Mouse (Mus musculus) stomach, embryonic 16.5 days (tissue): Measurements from ENCODE around the gene Tia1. TPM values are rescaled to one million over a fixed set of nuclear protein-coding genes. Genes with fewer than 3 reads are reported as not detected.
"Not testable (repeated sequence)": the region's sequence is repeated elsewhere in the genome, so short reads cannot be mapped to it uniquely, and the experiment has no call there.

Source experiments
- ATAC-seq: fragments of 200-750 bp; cut with Nextera tagmentation; 2 replicates; pipeline ENCODE4 v1.8.0; 2017; ENCODE audit warnings: moderate number of reproducible peaks, moderate TSS enrichment; ENCODE audit not compliant: insufficient read depth, low FRiP score
- H3K27ac ChIP-seq: fragments of 300-500 bp; sonication (generic); 2 replicates; pipeline ENCODE4 v1.5.1; 2014; ENCODE audit warnings: low read length
- H3K27me3 ChIP-seq: fragments of 300-500 bp; sonication (generic); 2 replicates; pipeline ENCODE4 v1.6.1; 2014; ENCODE audit warnings: low read length, control low read depth, mixed read lengths; ENCODE audit not compliant: control insufficient read depth, insufficient read depth
- H3K36me3 ChIP-seq: fragments of 300-500 bp; sonication (generic); 2 replicates; pipeline ENCODE4 v1.6.1; 2014; ENCODE audit warnings: low read length; ENCODE audit not compliant: control insufficient read depth, insufficient read depth
- H3K4me1 ChIP-seq: fragments of 300-500 bp; sonication (generic); 2 replicates; pipeline ENCODE4 v1.6.1; 2014; ENCODE audit warnings: low read length, control low read depth, mixed read lengths; ENCODE audit not compliant: control insufficient read depth, insufficient read depth
- H3K4me2 ChIP-seq: fragments of 300-500 bp; sonication (generic); 2 replicates; pipeline ENCODE4 v1.6.1; 2014; ENCODE audit warnings: low read depth, low read length, mixed read lengths
- H3K4me3 ChIP-seq: fragments of 300-500 bp; sonication (generic); replicated peaks from 2 replicates; pipeline ENCODE4 v1.5.1; 2014; ENCODE audit warnings: mild to moderate bottlenecking, low read length
- H3K9ac ChIP-seq: fragments of 300-500 bp; sonication (generic); 2 replicates; pipeline ENCODE4 v1.6.1; 2014; ENCODE audit warnings: low read length
- H3K9me3 ChIP-seq: fragments of 300-500 bp; sonication (generic); replicated peaks from 2 replicates; pipeline ENCODE4 v1.6.1; 2016; ENCODE audit warnings: low read length, control low read depth; ENCODE audit not compliant: control insufficient read depth
- WGBS: fragments of 180-500 bp; shearing (Covaris S2); extraction: QIAGEN DNeasy Blood & Tissue Kit; methylation state at CpG from one replicate; pipeline ENCODE4 v1.1.7; 2014; 5-methylcytosine and 5-hydroxymethylcytosine counted together
- polyA plus RNA-seq: library from polyadenylated mRNA; unstranded; fragments of >200 nt; fragmentation: Nextera tagmentation; extraction: Ambion mirVana; gene quantifications from 2 replicates; pipeline ENCODE4 v1.2.1, GENCODE M21; 2015

The Tia1 gene
- polyA plus RNA-seq, 1 experiment from 2014 or later, result 151 TPM

DNA sequence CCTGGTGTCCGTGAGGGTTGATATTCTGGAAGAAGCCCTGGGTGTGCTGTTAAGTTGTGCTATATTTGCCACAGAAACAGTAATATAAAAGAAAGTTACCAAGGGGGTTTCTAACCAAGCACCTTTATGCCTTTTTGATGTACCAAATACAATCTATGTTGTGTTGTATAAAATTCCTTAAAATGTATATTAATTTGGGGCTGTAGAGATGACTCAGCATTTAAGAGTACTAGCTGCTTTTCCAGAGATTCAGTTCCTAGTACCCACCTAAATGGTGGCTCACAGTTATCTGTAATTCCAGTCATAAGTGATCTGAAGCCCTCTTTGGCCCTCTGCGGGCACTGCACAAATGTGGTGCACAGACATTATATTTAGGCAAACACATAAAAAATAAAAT, 37.2 kb upstream of the Tia1 start:
- 69% methylated on average over 2 of the region's 2 CpGs for WGBS
- Histone ChIP-seq H3K4me2 (peak overlapping the region; percentile 99), H3K9me3 (no peaks in the 10 kb centered on the region), H3K27ac (peak overlapping the region; percentile 90; the same call in 1 of the 2 replicates), H3K4me3 (peak overlapping the region; percentile 72), H3K36me3 (no peaks in the 10 kb centered on the region), H3K9ac (peak overlapping the region; percentile 82), H3K4me1 (peaks cover 16% of the 10 kb centered on the region), H3K27me3 (no peaks in the 10 kb centered on the region)
- no peak for ATAC-seq

DNA sequence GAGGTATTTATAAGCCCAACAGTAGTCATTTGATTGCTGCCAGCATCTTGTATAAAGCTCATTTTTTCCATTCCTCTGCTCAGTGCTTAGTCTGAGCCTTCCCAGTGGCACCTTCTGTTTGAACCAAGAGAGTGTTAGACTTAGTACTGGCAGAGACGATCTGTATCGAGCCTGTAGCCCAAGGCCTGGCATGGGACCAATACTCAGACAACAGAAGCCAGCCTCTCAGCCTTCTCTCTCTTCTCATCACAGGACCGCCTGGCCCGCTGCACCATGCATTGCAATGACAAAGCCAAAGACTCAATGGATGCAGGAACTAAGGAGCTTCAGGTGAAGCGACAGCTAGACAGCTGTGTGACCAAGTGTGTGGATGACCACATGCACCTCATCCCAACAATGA, 35.5 kb upstream of the Tia1 start:
- H3K27ac ChIP-seq, result no peak overlapping the region
- no peak overlapping the region for H3K4me3 ChIP-seq
- no peaks in the 10 kb centered on the region for H3K9me3 ChIP-seq
- no peaks in the 10 kb centered on the region for H3K27me3 ChIP-seq
- WGBS, result 90% methylated on average over 5 of the region's 5 CpGs
- ATAC-seq, result no peak
- no peak overlapping the region for H3K9ac ChIP-seq
- H3K4me1 ChIP-seq, result peaks cover 22% of the 10 kb centered on the region
- no peak overlapping the region for H3K4me2 ChIP-seq
- H3K36me3 ChIP-seq, result no peaks in the 10 kb centered on the region

DNA sequence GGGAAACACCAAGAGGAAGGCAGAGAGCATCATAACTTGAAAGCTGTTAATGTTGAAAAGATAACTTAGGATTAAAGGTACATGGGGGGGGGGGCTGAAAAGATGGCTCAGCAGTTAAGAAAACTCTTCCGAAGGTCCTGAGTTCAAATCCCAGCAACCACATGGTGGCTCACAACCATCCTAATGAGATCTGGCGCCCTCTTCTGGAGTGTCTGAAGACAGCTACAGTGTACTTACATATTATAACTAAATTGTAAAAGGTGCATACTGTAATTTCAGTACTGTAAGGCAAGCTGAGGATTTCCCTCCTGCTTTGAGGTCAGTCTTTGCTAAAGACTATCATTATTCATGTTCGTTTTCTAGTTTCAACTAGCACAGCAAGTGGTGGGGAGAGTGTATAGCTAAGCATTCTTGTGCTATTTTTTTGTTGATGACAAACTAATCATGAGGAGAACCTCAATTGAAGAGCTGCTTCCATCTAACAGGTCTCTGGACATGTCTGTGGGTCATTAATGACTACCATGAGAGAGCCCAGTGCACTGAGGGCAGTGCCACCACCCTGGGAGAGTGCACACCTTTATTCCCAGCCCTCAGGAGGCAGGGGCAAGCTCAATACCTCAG, 33.8 kb upstream of the Tia1 start:
- peak overlapping the region; percentile 89 for H3K27ac ChIP-seq
- no peak for ATAC-seq
- peak overlapping the region; percentile 91 for H3K9ac ChIP-seq
- H3K9me3 ChIP-seq, result no peaks in the 10 kb centered on the region
- WGBS, result 61% methylated on average over 3 of the region's 3 CpGs
- peak overlapping the region; percentile 83; the same call in 1 of the 2 replicates for H3K4me3 ChIP-seq
- H3K27me3 ChIP-seq, result no peaks in the 10 kb centered on the region
- no peaks in the 10 kb centered on the region for H3K36me3 ChIP-seq
- H3K4me2 ChIP-seq, result peak overlapping the region; percentile 74; the same call in 1 of the 2 replicates
- peaks cover 22% of the 10 kb centered on the region for H3K4me1 ChIP-seq

DNA sequence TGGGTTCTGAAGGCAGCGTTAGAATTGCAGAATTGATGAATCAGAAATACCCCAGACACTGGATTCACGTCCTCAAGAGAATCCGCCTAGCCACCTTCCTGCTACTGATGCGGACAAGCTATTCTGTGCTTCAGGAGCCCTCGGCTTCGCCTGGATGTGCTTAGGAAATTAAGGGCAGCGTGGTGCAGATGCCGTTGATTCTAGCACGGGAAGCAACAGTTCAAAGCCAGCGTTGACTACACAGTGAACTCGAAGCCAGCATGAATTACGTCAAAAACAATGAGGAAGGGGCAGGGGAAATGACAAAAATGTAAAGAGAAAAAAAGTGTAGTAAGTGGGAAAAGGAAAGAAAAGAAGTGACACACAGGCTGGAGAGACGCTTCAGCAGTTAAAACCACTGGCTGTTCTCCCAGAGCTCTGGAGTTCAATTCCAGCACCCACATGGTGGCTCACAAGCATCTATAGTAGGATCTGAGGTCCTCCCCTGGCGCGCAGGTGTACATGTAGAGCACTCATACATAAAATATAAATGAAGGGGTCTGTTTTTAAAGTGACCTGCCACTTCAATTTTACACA, 33.2 kb upstream of the Tia1 start, which contains the start of gene Snrpg:
Gene Snrpg, plus strand, starts transcription at position 541 of the 576 bp plus-strand sequence.
- 13% methylated on average over 15 of the region's 15 CpGs for WGBS
- peak within 1 kb of the TSS; percentile 91 for H3K9ac ChIP-seq
- H3K4me1 ChIP-seq, result peaks cover 22% of the 10 kb centered on the region
- H3K36me3 ChIP-seq, result no peaks in the 10 kb centered on the region
- no peak for ATAC-seq
- H3K27ac ChIP-seq, result peak within 1 kb of the TSS; percentile 89
- no peaks in the 10 kb centered on the region for H3K27me3 ChIP-seq
- peak within 1 kb of the TSS; percentile 83 for H3K4me3 ChIP-seq
- H3K4me2 ChIP-seq, result peak within 1 kb of the TSS; percentile 74
- H3K9me3 ChIP-seq, result no peaks in the 10 kb centered on the region

DNA sequence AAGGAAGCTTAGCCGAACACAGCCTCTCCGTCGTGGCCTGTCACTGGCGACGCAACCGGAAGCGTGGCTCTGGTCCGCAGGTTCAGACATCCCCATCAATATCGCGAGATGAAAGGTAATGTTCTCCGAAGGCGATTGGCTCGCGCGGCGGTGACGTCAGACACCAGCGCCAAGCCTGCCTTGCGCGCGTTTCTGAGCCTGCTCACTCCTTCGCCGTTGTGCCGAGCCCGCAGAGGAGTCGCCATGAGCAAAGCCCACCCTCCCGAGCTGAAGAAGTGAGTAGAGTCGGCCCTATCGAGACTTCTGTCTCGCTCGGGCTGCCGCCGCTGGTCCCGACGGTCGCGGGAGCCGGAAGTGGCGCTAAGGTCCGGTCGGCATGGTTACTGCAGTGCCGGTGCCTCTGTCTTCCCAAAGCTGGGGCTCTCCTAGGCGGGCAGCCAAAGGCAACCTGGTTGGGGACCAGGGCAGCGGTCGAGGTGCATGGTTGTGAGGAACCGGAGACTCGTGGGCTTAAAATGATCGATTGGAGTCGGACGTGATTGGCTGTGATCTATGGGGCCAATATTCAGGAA, 32.6 kb upstream of the Tia1 start:
- Histone ChIP-seq H3K9ac (peak overlapping the region; percentile 91), H3K9me3 (no peaks in the 10 kb centered on the region), H3K4me2 (peak overlapping the region; percentile 74), H3K27ac (peak overlapping the region; percentile 89), H3K4me1 (peaks cover 17% of the 10 kb centered on the region), H3K4me3 (peak overlapping the region; percentile 83), H3K27me3 (no peaks in the 10 kb centered on the region), H3K36me3 (0 out of 2 replicates have a peak, but pooled peaks cover under 1% of the 10 kb centered on the region)
- ATAC-seq, result peak; percentile 96
- WGBS, result under 1% methylated on average over 50 of the region's 50 CpGs

DNA sequence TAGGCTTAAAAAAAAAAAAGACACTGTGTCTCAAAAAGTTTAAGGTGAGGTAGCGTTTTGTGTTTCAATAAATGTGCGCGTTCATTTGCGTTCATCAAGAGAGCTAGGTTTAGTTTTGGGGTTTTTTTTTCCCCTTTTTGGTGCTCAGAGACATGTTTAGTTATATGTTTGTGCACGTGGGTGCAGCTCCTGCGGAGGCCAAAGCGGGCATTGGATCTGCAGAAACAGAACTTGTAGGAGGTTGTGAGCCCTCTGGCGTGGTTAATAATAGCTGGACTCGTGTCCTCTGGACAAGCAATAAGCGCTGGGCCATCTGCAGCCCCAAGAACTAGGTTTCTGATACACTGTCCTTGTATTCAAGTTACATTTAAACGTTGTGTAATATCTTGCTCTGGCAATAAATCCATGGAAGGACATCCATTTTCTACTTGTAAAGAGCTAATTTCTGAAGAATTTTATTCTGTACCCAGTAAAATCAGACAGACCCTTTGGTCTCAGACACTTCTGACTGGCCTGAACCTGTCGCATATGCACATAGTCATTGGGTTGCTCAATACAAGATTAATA, 32.0 kb upstream of the Tia1 start:
- Histone ChIP-seq H3K4me1 (peaks cover 13% of the 10 kb centered on the region), H3K4me3 (peak overlapping the region; percentile 83), H3K9ac (peak overlapping the region; percentile 91), H3K4me2 (peak overlapping the region; percentile 67), H3K9me3 (no peaks in the 10 kb centered on the region), H3K36me3 (peaks cover 3% of the 10 kb centered on the region; the same call in 1 of the 2 replicates), H3K27me3 (no peaks in the 10 kb centered on the region), H3K27ac (peak overlapping the region; percentile 89; the same call in 1 of the 2 replicates)
- no peak for ATAC-seq
- 4% methylated on average over 12 of the region's 12 CpGs for WGBS

DNA sequence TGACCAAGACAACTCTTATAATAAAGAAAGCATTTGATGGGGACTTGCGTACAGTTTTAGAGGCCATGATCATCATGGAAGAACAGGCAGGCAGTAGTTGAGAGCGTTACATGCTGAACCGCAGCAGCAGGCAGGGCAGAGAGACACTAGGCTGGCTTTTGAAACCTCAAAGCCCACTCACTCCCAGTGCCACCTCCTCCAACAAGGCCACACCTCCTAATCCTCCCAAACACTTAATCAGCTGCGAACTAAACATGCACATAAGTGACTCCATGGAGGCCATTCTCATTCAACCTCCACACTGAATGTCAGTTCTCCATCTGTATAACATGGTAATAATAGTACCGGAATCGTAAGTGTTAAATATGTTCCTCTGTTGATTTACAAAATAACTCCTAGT, 30.5 kb upstream of the Tia1 start:
- Histone ChIP-seq H3K4me2 (no peak overlapping the region), H3K36me3 (peaks cover 9% of the 10 kb centered on the region; the same call in 1 of the 2 replicates), H3K27ac (no peak overlapping the region), H3K4me3 (no peak overlapping the region), H3K9me3 (no peaks in the 10 kb centered on the region), H3K27me3 (no peaks in the 10 kb centered on the region), H3K4me1 (peaks cover 13% of the 10 kb centered on the region), H3K9ac (no peak overlapping the region)
- ATAC-seq, result no peak
- 92% methylated on average over 6 of the region's 6 CpGs for WGBS

DNA sequence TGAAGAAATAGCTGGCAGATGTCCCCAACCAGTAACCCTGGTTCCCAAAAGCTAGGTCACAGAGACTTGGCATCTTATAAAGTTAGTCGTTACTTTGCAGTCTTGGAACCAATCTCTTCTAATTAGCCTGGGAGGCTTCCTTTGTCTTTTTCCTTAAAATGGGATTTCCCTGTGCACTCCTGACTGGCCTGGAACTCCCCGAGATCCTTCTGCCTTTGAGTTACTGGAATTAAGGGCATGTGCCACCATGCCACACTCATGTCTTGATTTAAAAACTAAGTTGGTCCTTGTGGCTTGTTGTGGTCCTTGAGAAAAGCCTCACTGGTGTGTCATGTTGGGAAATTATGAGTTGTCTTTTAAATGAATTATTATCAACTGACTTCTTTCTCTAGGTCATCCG, 25.7 kb upstream of the Tia1 start:
- no peak overlapping the region for H3K4me2 ChIP-seq
- H3K36me3 ChIP-seq, result peaks cover 9% of the 10 kb centered on the region; the same call in 1 of the 2 replicates
- no peaks in the 10 kb centered on the region for H3K27me3 ChIP-seq
- H3K27ac ChIP-seq, result no peak overlapping the region
- no peaks in the 10 kb centered on the region for H3K4me1 ChIP-seq
- H3K4me3 ChIP-seq, result no peak overlapping the region
- WGBS, result 88% methylated on average over 3 of the region's 3 CpGs
- no peaks in the 10 kb centered on the region for H3K9me3 ChIP-seq
- no peak overlapping the region for H3K9ac ChIP-seq
- ATAC-seq, result no peak

DNA sequence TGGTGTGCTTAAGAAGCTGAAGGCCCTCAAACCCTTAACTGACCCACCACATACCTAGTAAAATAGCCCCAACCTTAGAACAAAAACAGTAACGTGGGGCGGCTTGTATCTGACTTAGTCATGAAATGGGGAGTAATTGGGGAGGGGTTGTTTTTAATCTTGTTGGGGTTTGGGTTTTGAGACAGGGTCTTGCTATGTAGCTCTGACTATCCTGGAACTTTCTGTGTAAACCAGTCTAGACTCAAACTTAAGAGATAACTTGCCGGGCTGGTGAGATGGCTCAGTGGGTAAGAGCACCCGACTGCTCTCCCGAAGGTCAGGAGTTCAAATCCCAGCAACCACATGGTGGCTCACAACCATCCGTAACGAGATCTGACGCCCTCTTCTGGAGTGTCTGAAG, 23.9 kb upstream of the Tia1 start:
- not testable (repeated sequence) for H3K9ac ChIP-seq, H3K36me3 ChIP-seq, ATAC-seq, H3K27ac ChIP-seq, H3K9me3 ChIP-seq, H3K27me3 ChIP-seq, H3K4me2 ChIP-seq, H3K4me1 ChIP-seq, H3K4me3 ChIP-seq
- 73% methylated on average over 8 of the region's 8 CpGs for WGBS
